Mouse (Mus musculus) inflammation-experienced regulatory T-cells, adult 6 months (primary cell): ENCODE measurements around the gene Zbtb3. TPM values are rescaled to one million over a fixed set of nuclear protein-coding genes. Genes with fewer than 3 reads are reported as not detected.

Source experiments
- ATAC-seq: one replicate; pipeline ENCODE4 v1.8.0; 2017
- polyA plus RNA-seq, 3 experiments: library from polyadenylated mRNA; unstranded; fragments of 100-300 nt; shearing (Covaris generic); gene quantifications; one replicate each; pipeline ENCODE4 v1.2.1; 2017

The Zbtb3 gene
- polyA plus RNA-seq, 3 experiments from 2014 or later: 2.1 to 3.0 (median 2.7) TPM

DNA sequence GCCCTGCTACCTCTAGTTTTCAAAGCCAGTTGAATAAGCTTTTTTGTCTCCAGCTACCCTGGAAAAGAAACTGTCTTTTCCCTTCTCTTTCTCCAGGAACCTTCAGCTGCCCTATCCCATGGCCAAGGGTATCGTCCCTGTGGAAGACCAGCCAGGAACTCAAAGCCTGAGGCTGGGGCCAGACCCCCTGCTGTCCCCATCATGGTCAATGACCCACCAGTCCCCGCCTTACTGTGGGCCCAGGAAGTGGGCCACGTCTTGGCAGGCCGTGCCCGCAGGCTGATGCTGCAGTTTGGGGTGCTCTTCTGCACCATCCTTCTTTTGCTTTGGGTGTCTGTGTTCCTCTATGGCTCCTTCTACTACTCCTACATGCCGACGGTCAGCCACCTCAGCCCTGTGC lies 38.7 kb downstream of the Zbtb3 start:
- no peak for ATAC-seq

- no peak for ATAC-seq
These were observed 40.6 kb downstream of the Zbtb3 start for GRCm38 (mm10) chr19:8842961-8843360.

GRCm38 (mm10) chr19:8844371-8845129 lies 42.2 kb downstream of the Zbtb3 start:
- no peak for ATAC-seq

GRCm38 (mm10) chr19:8848356-8848755 lies 46.0 kb downstream of the Zbtb3 start:
- ATAC-seq: no peak

DNA sequence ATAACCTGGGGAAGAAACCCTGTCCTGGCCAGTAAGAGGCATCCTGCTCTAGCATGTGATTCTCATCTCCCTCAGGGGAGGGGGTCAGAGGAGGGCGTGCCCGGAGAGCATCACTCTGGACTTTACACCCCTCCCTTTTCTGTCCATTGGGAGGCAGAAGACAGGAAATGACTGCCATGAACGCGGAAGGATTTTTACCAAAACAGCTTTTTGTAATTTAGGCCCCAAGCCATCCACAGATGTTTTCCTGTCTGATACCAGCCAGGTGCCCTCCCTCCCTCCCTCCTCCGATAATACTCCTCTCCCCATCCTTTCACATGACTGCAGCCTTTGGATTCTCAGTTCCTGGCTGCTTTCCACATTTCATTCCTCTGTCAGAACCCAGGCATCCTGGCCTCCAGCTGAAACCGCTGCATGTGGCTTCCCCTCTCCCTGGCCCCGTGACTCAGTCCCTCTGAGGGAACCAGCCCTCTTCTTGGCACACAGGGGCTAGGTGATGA lies 48.1 kb downstream of the Zbtb3 start, which contains the start of gene Lrrn4cl:
Gene Lrrn4cl (plus strand): TSS at position 367 of the 500 bp plus-strand sequence.
- no peak for ATAC-seq

- ATAC-seq: no peak
These were observed 49.3 kb downstream of the Zbtb3 start for GRCm38 (mm10) chr19:8851639-8852038.

- no peak for ATAC-seq
These were observed 50.0 kb downstream of the Zbtb3 start for GRCm38 (mm10) chr19:8852236-8852928.

- no peak for ATAC-seq
These were observed 50.8 kb downstream of the Zbtb3 start for GRCm38 (mm10) chr19:8853117-8853516.

Other genes starting within 250 kb of the Zbtb3 start
- not detected for gene Slc22a8, start 211.3 kb upstream of the Zbtb3 start, polyA plus RNA-seq
- not detected for gene Slc22a6, start 184.5 kb upstream of the Zbtb3 start, polyA plus RNA-seq
- gene Chrm1, start 138.8 kb upstream of the Zbtb3 start, polyA plus RNA-seq: not detected
- gene Slc3a2, start 79.2 kb upstream of the Zbtb3 start, polyA plus RNA-seq: 10 to 100 TPM; 60.5 to 74.4 (median 68.9) TPM
- gene Wdr74, start 66.7 kb upstream of the Zbtb3 start, polyA plus RNA-seq: 10 to 100 TPM; 38.0 to 71.7 (median 66.5) TPM
- 1 to 10 TPM in 1 of 3 experiments, not detected in 2; 1.8 TPM for gene 1700092M07Rik, start 61.8 kb upstream of the Zbtb3 start, polyA plus RNA-seq
- gene Stx5a, start 61.1 kb upstream of the Zbtb3 start, polyA plus RNA-seq: 100 to 1,000 TPM in 2 of 3 experiments, 10 to 100 TPM in 1; 91.6 to 140 (median 134) TPM
- 100 to 1,000 TPM; 130 to 193 (median 160) TPM for gene Nxf1, start 45.5 kb upstream of the Zbtb3 start, polyA plus RNA-seq
- 100 to 1,000 TPM in 2 of 3 experiments, 10 to 100 TPM in 1; 96.4 to 128 (median 119) TPM for gene Tmem223, start 31.6 kb upstream of the Zbtb3 start, polyA plus RNA-seq
- gene Tmem179b, start 28.1 kb upstream of the Zbtb3 start, polyA plus RNA-seq: 100 to 1,000 TPM; 109 to 112 (median 112) TPM
- 1 to 10 TPM; 4.4 to 6.9 (median 5.9) TPM for gene Taf6l, start 16.1 kb upstream of the Zbtb3 start, polyA plus RNA-seq
- 100 to 1,000 TPM; 186 to 196 (median 191) TPM for gene Polr2g, start 4.0 kb upstream of the Zbtb3 start, polyA plus RNA-seq
- gene Ttc9c, start 16.8 kb downstream of the Zbtb3 start, polyA plus RNA-seq: 10 to 100 TPM; 38.6 to 60.1 (median 53.7) TPM
- gene Hnrnpul2, start 17.5 kb downstream of the Zbtb3 start, polyA plus RNA-seq: 1 to 10 TPM; 5.0 to 8.3 (median 5.9) TPM
- not detected for gene AC129217.1, start 27.2 kb downstream of the Zbtb3 start, polyA plus RNA-seq
- gene Bscl2, start 34.9 kb downstream of the Zbtb3 start, polyA plus RNA-seq: 100 to 1,000 TPM in 1 of 3 experiments, 10 to 100 TPM in 2; 81.9 to 106 (median 95.9) TPM
- 1 to 10 TPM in 2 of 3 experiments, under 1 TPM in 1; 0.72 to 3.3 (median 1.6) TPM for gene Gng3, start 36.6 kb downstream of the Zbtb3 start, polyA plus RNA-seq
- gene Lrrn4cl, start 48.2 kb downstream of the Zbtb3 start, polyA plus RNA-seq: under 1 TPM in 1 of 3 experiments, not detected in 2; 0.15 TPM
- 10 to 100 TPM; 56.1 to 63.1 (median 57.6) TPM for gene Ubxn1, start 68.9 kb downstream of the Zbtb3 start, polyA plus RNA-seq
- 10 to 100 TPM; 78.4 to 90.3 (median 89.6) TPM for gene Uqcc3, start 78.4 kb downstream of the Zbtb3 start, polyA plus RNA-seq
- 100 to 1,000 TPM in 1 of 3 experiments, 10 to 100 TPM in 2; 92.4 to 104 (median 94.7) TPM for gene Lbhd1, start 81.2 kb downstream of the Zbtb3 start, polyA plus RNA-seq
- gene Gm49403, start 81.4 kb downstream of the Zbtb3 start, polyA plus RNA-seq: not detected
- 100 to 1,000 TPM; 105 to 125 (median 114) TPM for gene 1810009A15Rik, start 86.3 kb downstream of the Zbtb3 start, polyA plus RNA-seq
- 1 to 10 TPM in 1 of 3 experiments, not detected in 2; 1.1 TPM for gene Gm49416, start 86.4 kb downstream of the Zbtb3 start, polyA plus RNA-seq
- 10 to 100 TPM in 2 of 3 experiments, 1 to 10 TPM in 1; 8.5 to 11.9 (median 10.4) TPM for gene Ints5, start 90.5 kb downstream of the Zbtb3 start, polyA plus RNA-seq
- 10 to 100 TPM; 58.8 to 59.6 (median 59.4) TPM for gene Ganab, start 95.5 kb downstream of the Zbtb3 start, polyA plus RNA-seq
- gene B3gat3, start 117.8 kb downstream of the Zbtb3 start, polyA plus RNA-seq: 10 to 100 TPM; 11.3 to 26.1 (median 20.0) TPM
- 10 to 100 TPM in 1 of 3 experiments, 1 to 10 TPM in 2; 3.2 to 22.7 (median 3.4) TPM for gene Rom1, start 126.8 kb downstream of the Zbtb3 start, polyA plus RNA-seq
- 10 to 100 TPM; 20.3 to 25.7 (median 20.4) TPM for gene Eml3, start 127.0 kb downstream of the Zbtb3 start, polyA plus RNA-seq
- gene Mta2, start 139.3 kb downstream of the Zbtb3 start, polyA plus RNA-seq: 10 to 100 TPM; 78.8 to 96.7 (median 81.2) TPM
- 10 to 100 TPM; 17.6 to 38.3 (median 35.3) TPM for gene Tut1, start 151.3 kb downstream of the Zbtb3 start, polyA plus RNA-seq
- gene Eef1g, start 164.5 kb downstream of the Zbtb3 start, polyA plus RNA-seq: 100 to 1,000 TPM; 465 to 725 (median 677) TPM
- gene Ahnak, start 186.7 kb downstream of the Zbtb3 start, polyA plus RNA-seq: 10 to 100 TPM; 42.4 to 81.3 (median 54.5) TPM